Mouse (Mus musculus) central nervous system, embryonic 18 days (tissue): ENCODE data around the gene Kcnd2. TPM values are rescaled to one million over a fixed set of nuclear protein-coding genes. Genes with fewer than 3 reads are reported as not detected.

ENCODE experiments used
- polyA plus RNA-seq: library from polyadenylated mRNA; depleted of rRNA; stranded (reverse); fragments of >200 nt; gene quantifications from 2 replicates; pipeline ENCODE4 v1.2.3, GENCODE M21; 2012; rRNA removed

The Kcnd2 gene
- 22.0 and 24.3 TPM in 2 replicates for polyA plus RNA-seq

GRCm38 (mm10) chr6:21215491-21216191 lies at the start of gene Kcnd2:
Gene Kcnd2 (plus strand): TSS chr6:21215503.

